In genomic region chr14:122060642-122061041, GRCm38 (mm10) we compare ENCODE assay signal across 8 mouse cellular contexts. TPM values are rescaled to one million over a fixed set of nuclear protein-coding genes. Genes with fewer than 3 reads are reported as not detected.
DNase-seq lines count a peak whose midpoint lies in the region; ATAC-seq lines count a peak whose summit lies in the region.

No protein-coding gene starts in this region.

- no peak overlapping the region for H3K4me2 ChIP-seq in liver, embryonic 13.5 days

- H3K27me3 ChIP-seq in liver, embryonic 13.5 days: no peaks in the 10 kb centered on the region

- peak; percentile 86 for DNase-seq in 416B (ENCODE audit: low read depth)
- peak; percentile 73 to 94 for DNase-seq in adrenal gland, adult (ENCODE audit: inconsistent age in 2 of 2, low spot score in 1 of 2)
- DNase-seq in embryo, embryonic 11 days: peak; percentile 83
- DNase-seq in gastrocnemius, postnatal 4 days (ENCODE audit: low spot score in 2 of 2): peak; percentile 59 to 76
- DNase-seq in kidney, postnatal 10 days: peak; percentile 91
- peak; percentile 60 for DNase-seq in liver, embryonic 13.5 days
- peak; percentile 88 for DNase-seq in testis, postnatal 10 days (ENCODE audit: low spot score)

- WGBS in liver, embryonic 13.5 days (ENCODE audit: insufficient replicate concordance): 5% methylated on average over 3 of the region's 3 CpGs

- H3K4me1 ChIP-seq in liver, embryonic 13.5 days (replicated peaks): peaks cover 15% of the 10 kb centered on the region; the same call in 1 of the 2 replicates

- no peaks in the 10 kb centered on the region for H3K9me3 ChIP-seq in liver, embryonic 13.5 days (replicated peaks)

- H3K4me3 ChIP-seq in liver, embryonic 13.5 days (replicated peaks): no peak overlapping the region

- no peak overlapping the region for H3K9ac ChIP-seq in liver, embryonic 13.5 days

- ATAC-seq in liver, embryonic 13.5 days (ENCODE audit: low read depth): peak; percentile 53
- peak; percentile 78 for ATAC-seq in neutrophil, adult 5-6 weeks (ENCODE audit: extremely low read depth, insufficient number of reproducible peaks, low FRiP score, poor library complexity, severe bottlenecking)

- no peaks in the 10 kb centered on the region for H3K36me3 ChIP-seq in liver, embryonic 13.5 days

- no peak overlapping the region for H3K27ac ChIP-seq in liver, embryonic 13.5 days

RNA-seq across cellular contexts. Expression of gene Timm8a2, which starts 26.2 kb away (rescaled TPM):
- total RNA-seq in gastrocnemius, postnatal 4 days (2021): not detected
- polyA plus RNA-seq in liver, embryonic 13.5 days (2015; fragmentation: Nextera tagmentation; extraction: Ambion mirVana): not detected in 2 replicates
- total RNA-seq in neutrophil, adult 5-6 weeks (2017): 1.2 and 2.7 TPM in 2 replicates

RNA-seq across cellular contexts. Expression of gene Tm9sf2, which starts 46.2 kb away (rescaled TPM):
- 10 to 100 TPM; 76.2 to 79.7 TPM for total RNA-seq in gastrocnemius, postnatal 4 days (2021)
- polyA plus RNA-seq in liver, embryonic 13.5 days (2015; fragmentation: Nextera tagmentation; extraction: Ambion mirVana): 77.9 and 99.1 TPM in 2 replicates
- 112 and 114 TPM in 2 replicates for total RNA-seq in neutrophil, adult 5-6 weeks (2017)
